Mouse (Mus musculus) liver, embryonic 14.5 days (tissue): ENCODE measurements at regions not wholly inside any gene's neighbourhood (a gene's known extent, or its start where the extent isn't known, plus 50 kb on each side); places are given as distances from the start of the nearest gene placed in this dataset.

ENCODE experiments used
- ATAC-seq: fragments of 200-750 bp; cut with Nextera tagmentation; 2 replicates; pipeline ENCODE4 v1.8.0; 2017; ENCODE audit warnings: moderate number of reproducible peaks, mild to moderate bottlenecking, moderate library complexity; ENCODE audit not compliant: insufficient read depth
- DNase-seq, 3 experiments: peaks; one replicate each; pipeline ENCODE4 v3.0.0-alpha.2; 2012 to 2013; ENCODE audit warnings: low read depth in 3 of 3, low spot score in 3 of 3
- H3K27ac ChIP-seq: fragments of 300-500 bp; sonication (generic); 2 replicates; pipeline ENCODE4 v1.5.1; 2014; ENCODE audit warnings: moderate library complexity, mild to moderate bottlenecking, control low read depth, inconsistent platforms
- H3K27me3 ChIP-seq: fragments of 300-500 bp; sonication (generic); 2 replicates; pipeline ENCODE4 v1.6.1; 2014; ENCODE audit warnings: mild to moderate bottlenecking, low read length, moderate library complexity; ENCODE audit not compliant: control insufficient read depth, insufficient read depth
- H3K36me3 ChIP-seq: fragments of 300-500 bp; sonication (generic); replicated peaks from 2 replicates; pipeline ENCODE4 v1.6.1; 2014; ENCODE audit warnings: low read depth; ENCODE audit not compliant: control insufficient read depth, insufficient read depth
- H3K4me1 ChIP-seq, 2 experiments: fragments of 200-500 bp in 1 of 2; fragments of 300-500 bp in 1 of 2; sonication (generic) in 1 of 2; replicated peaks; 2 replicates each; pipeline ENCODE4 v1.6.1; 2012 to 2014; ENCODE audit warnings: antibody characterized with exemption in 1 of 2, inconsistent platforms in 1 of 2, low read length in 1 of 2; ENCODE audit not compliant: control insufficient read depth in 2 of 2, insufficient read depth in 2 of 2
- H3K4me2 ChIP-seq: fragments of 300-500 bp; sonication (generic); 2 replicates; pipeline ENCODE4 v1.6.1; 2014; ENCODE audit warnings: low read depth, mild to moderate bottlenecking, control low read depth, moderate library complexity
- H3K4me3 ChIP-seq, 2 experiments: fragments of 200-500 bp in 1 of 2; fragments of 300-500 bp in 1 of 2; sonication (generic) in 1 of 2; 2 replicates each; pipeline ENCODE4 v1.5.1; 2012 to 2014; ENCODE audit warnings: low read depth in 2 of 2, low read length in 2 of 2, mild to moderate bottlenecking in 2 of 2, control low read depth in 1 of 2, inconsistent platforms in 1 of 2, moderate library complexity in 1 of 2; ENCODE audit not compliant: insufficient read depth in 1 of 2
- H3K9ac ChIP-seq: fragments of 300-500 bp; sonication (generic); replicated peaks from 2 replicates; pipeline ENCODE4 v1.6.1; 2014; ENCODE audit warnings: mild to moderate bottlenecking, control low read depth, moderate library complexity
- H3K9me3 ChIP-seq: fragments of 300-500 bp; sonication (generic); 2 replicates; pipeline ENCODE4 v1.6.1; 2016; ENCODE audit warnings: low read length, mixed read lengths; ENCODE audit not compliant: control insufficient read depth
- CTCF ChIP-seq: IDR thresholded peaks from 2 replicates; pipeline ENCODE4 v1.5.1; 2016; ENCODE audit warnings: antibody characterized with exemption, low read depth, control low read depth
- EP300 ChIP-seq: IDR thresholded peaks from 2 replicates; pipeline ENCODE4 v1.6.1; 2016; ENCODE audit warnings: antibody characterized with exemption, low read depth
- WGBS: fragments of 180-500 bp; shearing (Covaris S2); extraction: QIAGEN DNeasy Blood & Tissue Kit; methylation state at CpG from one replicate; pipeline ENCODE4 v1.1.7; 2014; ENCODE audit not compliant: insufficient replicate concordance; 5-methylcytosine and 5-hydroxymethylcytosine counted together

- DNase-seq (no peak), ATAC-seq (no peak)
- Histone ChIP-seq H3K4me1 (no peaks in the 10 kb centered on the region), H3K27ac (no peak overlapping the region), H3K27me3 (no peaks in the 10 kb centered on the region), H3K4me2 (no peak overlapping the region), H3K9me3 (no peaks in the 10 kb centered on the region), H3K36me3 (no peaks in the 10 kb centered on the region), H3K9ac (no peak overlapping the region), H3K4me3 (no peak overlapping the region)
- 55% methylated on average over 2 of the region's 2 CpGs for WGBS
- TF ChIP-seq EP300, result no peak
- no peak for TF ChIP-seq CTCF
Observed at GRCm38 (mm10) chr2:80878437-80878836, 261.4 kb downstream of the Nup35 start.

- H3K4me2 ChIP-seq, result no peak overlapping the region
- TF ChIP-seq EP300 (no peak), CTCF (no peak)
- H3K36me3 ChIP-seq, result no peaks in the 10 kb centered on the region
- no peaks in the 10 kb centered on the region for H3K9me3 ChIP-seq
- 65% methylated on average over 5 of the region's 5 CpGs for WGBS
- H3K27me3 ChIP-seq, result no peaks in the 10 kb centered on the region
- H3K9ac ChIP-seq, result no peak overlapping the region
- no peak overlapping the region for H3K4me3 ChIP-seq
- ATAC-seq, result no peak
- H3K4me1 ChIP-seq, result no peaks in the 10 kb centered on the region
- no peak overlapping the region for H3K27ac ChIP-seq
- no peak for DNase-seq
Observed at GRCm38 (mm10) chr2:80884231-80884630, 267.2 kb downstream of the Nup35 start.

GRCm38 (mm10) chr2:80902050-80902449 lies 285.0 kb downstream of the Nup35 start:
- no peaks in the 10 kb centered on the region for H3K36me3 ChIP-seq
- H3K4me3 ChIP-seq, result no peak overlapping the region

DNA sequence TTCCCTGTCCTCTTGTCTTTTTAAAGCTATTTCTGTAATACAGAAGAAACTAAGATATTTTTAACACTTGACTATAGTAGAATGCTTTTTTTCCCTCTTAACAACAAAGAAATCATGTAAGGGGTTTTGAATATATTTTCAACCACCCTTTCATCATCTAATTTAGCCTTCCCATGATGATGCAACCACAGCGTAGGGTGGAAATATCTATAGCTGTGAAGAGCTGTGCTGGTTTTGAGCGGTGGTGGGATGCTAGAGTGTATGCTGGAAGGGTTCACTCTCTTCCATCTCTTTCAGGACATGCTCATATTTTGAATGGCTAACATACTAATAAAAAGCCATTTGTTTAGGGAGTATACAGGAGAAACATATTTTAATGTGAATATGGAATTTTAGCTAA lies 296.4 kb downstream of the Nup35 start:
- ATAC-seq (no peak), DNase-seq (no peak)
- Histone ChIP-seq H3K36me3 (no peaks in the 10 kb centered on the region), H3K4me1 (no peaks in the 10 kb centered on the region), H3K27ac (no peak overlapping the region), H3K9ac (no peak overlapping the region), H3K27me3 (no peaks in the 10 kb centered on the region), H3K9me3 (no peaks in the 10 kb centered on the region), H3K4me2 (no peak overlapping the region), H3K4me3 (no peak overlapping the region)
- WGBS, result 60% methylated on average over 2 of the region's 2 CpGs
- TF ChIP-seq CTCF (no peak), EP300 (no peak)

More at GRCm38 (mm10) chr2:80902050-80902449, 285.0 kb downstream of the Nup35 start:
- no peaks in the 10 kb centered on the region for H3K9me3 ChIP-seq
- H3K27ac ChIP-seq, result no peak overlapping the region
- H3K4me1 ChIP-seq, result no peaks in the 10 kb centered on the region
- H3K4me2 ChIP-seq, result no peak overlapping the region
- no peak overlapping the region for H3K9ac ChIP-seq
- 46% methylated on average over 3 of the region's 3 CpGs for WGBS
- DNase-seq (no peak), ATAC-seq (no peak)
- TF ChIP-seq CTCF, result no peak
- TF ChIP-seq EP300, result no peak
- no peaks in the 10 kb centered on the region for H3K27me3 ChIP-seq

GRCm38 (mm10) chr2:80945521-80945920 lies 328.5 kb downstream of the Nup35 start:
- WGBS, result 62% methylated on average over 3 of the region's 3 CpGs
- H3K4me1 ChIP-seq, result no peaks in the 10 kb centered on the region
- no peak overlapping the region for H3K9ac ChIP-seq
- no peak for ATAC-seq
- TF ChIP-seq EP300, result no peak
- no peak for TF ChIP-seq CTCF
- no peaks in the 10 kb centered on the region for H3K36me3 ChIP-seq
- no peaks in the 10 kb centered on the region for H3K9me3 ChIP-seq
- H3K27me3 ChIP-seq, result no peaks in the 10 kb centered on the region
- H3K4me3 ChIP-seq, result no peak overlapping the region
- H3K4me2 ChIP-seq, result no peak overlapping the region
- no peak for DNase-seq
- H3K27ac ChIP-seq, result no peak overlapping the region
